Mouse (Mus musculus) bone marrow macrophage, adult 2 months (primary cell): Measurements from ENCODE around the gene Aco2. TPM values are rescaled to one million over a fixed set of nuclear protein-coding genes. Genes with fewer than 3 reads are reported as not detected.
A peak's percentile ranks its signal among the peaks of the same experiment; 100 is the strongest.

ENCODE experiments used
- H3K27ac ChIP-seq: 2 replicates; pipeline ENCODE4 v1.5.1; 2012; ENCODE audit warnings: low read depth, low read length; ENCODE audit not compliant: insufficient read depth
- H3K4me1 ChIP-seq: 2 replicates; pipeline ENCODE4 v1.6.1; 2012; ENCODE audit warnings: low read length; ENCODE audit not compliant: control insufficient read depth, insufficient read depth
- H3K4me3 ChIP-seq: 2 replicates; pipeline ENCODE4 v1.5.1; 2012; ENCODE audit warnings: mild to moderate bottlenecking, low read length, moderate library complexity; ENCODE audit not compliant: insufficient read depth
- CTCF ChIP-seq: IDR thresholded peaks from 2 replicates; pipeline ENCODE4 v1.5.1; 2012; ENCODE audit warnings: low read depth, mild to moderate bottlenecking, low read length, moderate library complexity
- POLR2A ChIP-seq: IDR thresholded peaks from 2 replicates; pipeline ENCODE4 v1.6.1; 2012; ENCODE audit warnings: mild to moderate bottlenecking, low read depth, low read length, borderline replicate concordance
- polyA plus RNA-seq: library from polyadenylated mRNA; stranded (reverse); fragments of >200 nt; gene quantifications from 2 replicates; pipeline ENCODE4 v1.2.4, GENCODE M21; 2012; ENCODE audit not compliant: missing spikeins, insufficient read depth, insufficient read length

Gene Aco2
- polyA plus RNA-seq, 1 experiment, result 97.0 TPM

DNA sequence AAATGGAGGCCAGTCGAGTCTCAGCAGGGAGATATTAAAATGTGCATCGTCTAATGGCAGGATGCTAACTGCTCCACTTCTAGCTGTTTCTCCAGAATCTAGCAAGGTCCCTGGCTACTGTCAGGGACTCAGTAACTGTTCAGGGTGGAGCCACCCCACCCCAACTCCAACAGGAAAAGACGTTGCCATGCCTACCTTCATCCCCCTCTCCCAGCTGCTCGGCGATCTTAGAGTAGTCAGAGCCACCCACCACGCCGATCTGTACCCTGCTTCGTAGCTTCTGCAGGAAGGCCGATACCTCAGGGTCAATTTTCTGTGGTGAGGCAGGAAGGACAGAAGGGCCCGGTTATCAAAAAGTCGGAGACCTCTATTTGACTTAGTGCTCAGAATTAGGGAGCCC is 85.5 kb downstream of the Aco2 start:
- TF ChIP-seq CTCF, result no peak
- no peak for TF ChIP-seq POLR2A
- Histone ChIP-seq H3K4me1 (peaks cover 6% of the 10 kb centered on the region), H3K27ac (no peak overlapping the region), H3K4me3 (no peak overlapping the region)

DNA sequence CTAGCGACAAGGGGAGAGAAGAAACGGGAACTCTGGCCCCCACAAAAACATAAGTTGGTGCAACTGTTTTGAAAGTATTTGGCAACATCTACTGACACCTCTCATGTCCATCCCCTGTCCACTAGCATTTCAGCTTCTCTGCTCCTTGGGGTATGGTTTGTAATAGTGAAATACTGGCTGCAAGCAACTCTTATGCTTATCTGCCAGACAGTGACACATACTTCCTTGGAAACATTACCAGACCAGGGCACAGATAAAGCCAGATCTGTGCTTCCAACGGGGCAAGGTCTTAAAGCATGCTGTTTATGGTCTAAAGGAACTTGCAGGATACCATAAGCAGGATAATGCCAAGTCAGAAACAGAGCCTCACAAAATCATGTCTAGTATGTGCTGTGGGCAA is 86.8 kb downstream of the Aco2 start:
- no peak for TF ChIP-seq POLR2A
- TF ChIP-seq CTCF, result no peak
- H3K27ac ChIP-seq, result no peak overlapping the region
- no peak overlapping the region for H3K4me3 ChIP-seq
- H3K4me1 ChIP-seq, result peaks cover 6% of the 10 kb centered on the region

DNA sequence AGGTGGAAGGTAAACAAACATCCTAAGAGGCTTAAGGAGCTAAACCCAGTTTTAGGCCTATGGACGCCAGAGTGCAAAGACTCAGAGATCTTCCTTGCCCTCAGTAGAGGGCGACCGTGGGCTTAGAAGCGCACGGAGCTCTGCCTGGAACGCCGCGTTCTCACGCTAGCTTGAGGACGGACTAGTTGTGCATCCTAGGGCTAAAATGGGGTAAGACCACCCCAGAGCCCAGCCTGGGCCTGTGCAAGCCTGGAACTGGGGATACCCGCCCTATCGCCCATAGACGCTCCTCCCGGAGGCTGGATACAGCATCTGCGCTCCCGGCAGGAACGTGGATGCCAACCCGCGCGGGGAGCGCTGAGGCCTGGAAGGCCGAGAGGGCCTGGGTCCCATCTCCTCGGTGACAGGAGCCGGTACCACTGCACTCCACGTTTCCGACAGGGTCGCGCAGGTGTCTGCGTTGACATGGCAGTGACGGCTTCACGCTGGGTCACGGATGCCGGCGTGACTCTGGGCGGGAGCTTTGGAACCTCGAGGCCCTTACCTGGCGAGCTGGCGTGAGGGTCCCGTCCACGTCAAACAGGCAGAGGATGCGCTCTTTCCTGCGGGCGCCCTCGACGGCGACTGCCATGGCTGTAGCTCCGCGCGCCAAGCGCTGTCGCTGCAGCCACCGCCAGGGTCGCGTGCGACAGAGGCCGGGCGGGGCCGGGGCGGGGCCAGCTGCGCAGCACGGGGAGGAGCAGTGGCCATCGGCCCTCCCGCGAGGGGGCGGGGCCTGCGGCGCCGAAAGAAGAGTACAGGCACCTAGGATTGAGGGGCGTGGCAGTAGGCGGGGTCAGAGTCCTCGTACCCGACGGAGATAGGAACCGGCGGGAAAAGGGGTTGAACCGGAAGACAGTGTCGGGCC is 88.3 kb downstream of the Aco2 start, which contains the start of gene Pmm1:
TSS of gene Pmm1 (minus strand) at position 760 of the 907 bp plus-strand sequence.
- no peak for TF ChIP-seq POLR2A
- TF ChIP-seq CTCF, result peak; percentile 43
- 0 out of 2 replicates have a peak within 1 kb of the TSS, but pooled peaks have one; percentile 5 for H3K27ac ChIP-seq
- H3K4me1 ChIP-seq, result peaks cover 6% of the 10 kb centered on the region
- H3K4me3 ChIP-seq, result peak within 1 kb of the TSS; percentile 75

DNA sequence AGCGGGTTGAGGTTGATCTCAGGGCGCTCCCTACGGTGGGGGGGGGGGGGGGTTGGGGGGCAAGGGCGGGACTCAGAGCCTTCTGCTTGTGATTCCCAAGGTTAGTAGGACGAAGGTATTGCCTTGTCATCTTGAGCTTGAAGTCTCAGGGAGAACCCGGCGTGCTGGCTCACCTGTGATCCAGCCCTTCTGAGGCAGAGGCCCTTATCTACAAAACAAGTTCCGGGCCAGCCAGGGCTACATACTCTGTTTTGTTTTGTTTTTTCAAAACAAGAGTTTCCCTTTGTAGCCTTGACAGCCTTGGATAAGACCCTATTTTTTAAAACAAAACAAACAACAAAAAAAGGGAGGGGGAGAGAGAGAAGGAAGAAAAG is 89.0 kb downstream of the Aco2 start:
- H3K4me1 ChIP-seq, result peaks cover 6% of the 10 kb centered on the region
- H3K4me3 ChIP-seq, result peak overlapping the region; percentile 58
- H3K27ac ChIP-seq, result no peak overlapping the region
- no peak for TF ChIP-seq CTCF
- no peak for TF ChIP-seq POLR2A

DNA sequence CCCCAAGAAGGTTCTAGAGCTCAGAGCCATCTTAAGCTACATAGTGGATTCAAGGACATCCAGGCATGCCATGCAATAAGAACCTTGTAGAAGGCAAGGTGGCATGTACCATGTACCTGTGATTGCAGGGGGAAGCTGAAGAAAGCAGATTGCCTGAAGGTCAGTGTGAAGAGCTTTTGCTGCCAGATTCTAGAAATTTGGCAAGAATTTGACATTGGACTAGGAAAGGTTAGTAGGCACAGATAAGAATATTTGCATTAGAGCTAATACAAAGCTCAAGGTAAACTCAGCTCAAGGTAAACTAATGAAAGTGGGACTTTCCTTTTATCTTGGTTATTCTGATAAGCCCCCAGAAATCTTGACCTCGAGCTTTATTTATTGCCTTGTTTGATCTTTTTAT is 92.2 kb downstream of the Aco2 start:
- no peak for TF ChIP-seq POLR2A
- TF ChIP-seq CTCF, result no peak
- no peak overlapping the region for H3K4me3 ChIP-seq
- H3K4me1 ChIP-seq, result peaks cover 6% of the 10 kb centered on the region
- H3K27ac ChIP-seq, result no peak overlapping the region

Other genes starting within 250 kb of the Aco2 start
- 7.7 and 11.1 TPM in 2 replicates for gene L3mbtl2, start 208.4 kb upstream of the Aco2 start, polyA plus RNA-seq
- gene Chadl, start 175.0 kb upstream of the Aco2 start, polyA plus RNA-seq, result 0.67 TPM in 1 of 2 replicates, not detected in the other
- gene Zc3h7b, start 127.3 kb upstream of the Aco2 start, polyA plus RNA-seq, result 13.3 and 13.6 TPM in 2 replicates
- gene Rangap1, start 126.8 kb upstream of the Aco2 start, polyA plus RNA-seq, result 54.7 and 54.8 TPM in 2 replicates
- 69.3 and 74.1 TPM in 2 replicates for gene Tef, start 69.9 kb upstream of the Aco2 start, polyA plus RNA-seq
- 35.4 and 35.8 TPM in 2 replicates for gene Tob2, start 13.5 kb upstream of the Aco2 start, polyA plus RNA-seq
- gene Phf5a, start 398 bp upstream of the Aco2 start, polyA plus RNA-seq, result 45.5 and 51.6 TPM in 2 replicates
- 6.0 and 6.8 TPM in 2 replicates for gene Polr3h, start 53.9 kb downstream of the Aco2 start, polyA plus RNA-seq
- gene Csdc2, start 64.5 kb downstream of the Aco2 start, polyA plus RNA-seq, result 0.29 TPM in 1 of 2 replicates, not detected in the other
- 16.7 and 20.7 TPM in 2 replicates for gene Pmm1, start 88.6 kb downstream of the Aco2 start, polyA plus RNA-seq
- not detected in 2 replicates for gene 1700029P11Rik, start 108.2 kb downstream of the Aco2 start, polyA plus RNA-seq
- gene Xrcc6, start 115.5 kb downstream of the Aco2 start, polyA plus RNA-seq, result 20.0 and 21.0 TPM in 2 replicates
- 20.9 and 28.1 TPM in 2 replicates for gene Desi1, start 161.6 kb downstream of the Aco2 start, polyA plus RNA-seq
- gene Snu13, start 175.3 kb downstream of the Aco2 start, polyA plus RNA-seq, result 66.2 and 69.9 TPM in 2 replicates
- gene 4930407I10Rik, start 186.8 kb downstream of the Aco2 start, polyA plus RNA-seq, result not detected in 2 replicates
- gene Mei1, start 197.7 kb downstream of the Aco2 start, polyA plus RNA-seq, result not detected in 2 replicates